Mouse (Mus musculus) limb, embryonic 14.5 days (tissue): Measurements from ENCODE around the gene Adgrl2. TPM values are rescaled to one million over a fixed set of nuclear protein-coding genes. Genes with fewer than 3 reads are reported as not detected.
A peak's percentile ranks its signal among the peaks of the same experiment; 100 is the strongest.

ENCODE experiments used
- ATAC-seq: fragments of 200-750 bp; cut with Nextera tagmentation; 2 replicates; pipeline ENCODE4 v1.8.0; 2017; ENCODE audit warnings: low read depth, moderate number of reproducible peaks, moderate TSS enrichment; ENCODE audit not compliant: low FRiP score
- DNase-seq: peaks from one replicate; pipeline ENCODE4 v3.0.0-alpha.2; 2015; ENCODE audit warnings: low spot score
- H3K27ac ChIP-seq: fragments of 300-500 bp; sonication (generic); replicated peaks from 2 replicates; pipeline ENCODE4 v1.5.1; 2014; ENCODE audit warnings: low read depth, mild to moderate bottlenecking, low read length, moderate library complexity, mixed read lengths
- H3K27me3 ChIP-seq: fragments of 300-500 bp; sonication (generic); 2 replicates; pipeline ENCODE4 v1.6.1; 2014; ENCODE audit warnings: low read length, mixed read lengths; ENCODE audit not compliant: control insufficient read depth, insufficient read depth
- H3K36me3 ChIP-seq: fragments of 300-500 bp; sonication (generic); 2 replicates; pipeline ENCODE4 v1.6.1; 2014; ENCODE audit warnings: mild to moderate bottlenecking, low read length, moderate library complexity, mixed read lengths; ENCODE audit not compliant: control insufficient read depth, insufficient read depth
- H3K4me1 ChIP-seq: fragments of 300-500 bp; sonication (generic); 2 replicates; pipeline ENCODE4 v1.6.1; 2014; ENCODE audit warnings: antibody characterized with exemption, low read length, mixed read lengths; ENCODE audit not compliant: control insufficient read depth, insufficient read depth
- H3K4me2 ChIP-seq: fragments of 300-500 bp; sonication (generic); replicated peaks from 2 replicates; pipeline ENCODE4 v1.6.1; 2014; ENCODE audit warnings: low read depth, mild to moderate bottlenecking, low read length, moderate library complexity; ENCODE audit not compliant: severe bottlenecking
- H3K4me3 ChIP-seq: fragments of 300-500 bp; sonication (generic); replicated peaks from 2 replicates; pipeline ENCODE4 v1.5.1; 2014; ENCODE audit warnings: low read length
- H3K9ac ChIP-seq: fragments of 300-500 bp; sonication (generic); 2 replicates; pipeline ENCODE4 v1.6.1; 2014; ENCODE audit warnings: mild to moderate bottlenecking, low read depth, low read length, moderate library complexity; ENCODE audit not compliant: severe bottlenecking
- H3K9me3 ChIP-seq: fragments of 300-500 bp; sonication (generic); 2 replicates; pipeline ENCODE4 v1.6.1; 2016; ENCODE audit warnings: low read length; ENCODE audit not compliant: control insufficient read depth
- POLR2A ChIP-seq: fragments of 200-500 bp; IDR thresholded peaks from 2 replicates; pipeline ENCODE4 v1.8.0; 2012; ENCODE audit warnings: inconsistent platforms, mild to moderate bottlenecking, moderate library complexity, borderline replicate concordance; ENCODE audit not compliant: insufficient read depth, insufficient read length; ENCODE audit errors: extremely low read depth
- WGBS: fragments of 180-500 bp; shearing (Covaris S2); extraction: QIAGEN DNeasy Blood & Tissue Kit; methylation state at CpG from one replicate; pipeline ENCODE4 v1.1.7; 2014; 5-methylcytosine and 5-hydroxymethylcytosine counted together
- polyA plus RNA-seq, 2 experiments: library from polyadenylated mRNA; depleted of rRNA in 1 of 2; stranded (reverse) in 1 of 2; unstranded in 1 of 2; fragments of >200 nt; fragmentation: Nextera tagmentation in 1 of 2; extraction: Ambion mirVana in 1 of 2; gene quantifications; 2 replicates each; pipeline versions ENCODE4 v1.2.1 to v1.2.3; 2012 to 2014

Gene Adgrl2
- polyA plus RNA-seq, 2 experiments: 119 to 147 TPM

- DNase-seq (no peak), ATAC-seq (no peak)
- Histone ChIP-seq H3K9me3 (no peaks in the 10 kb centered on the region), H3K27me3 (no peaks in the 10 kb centered on the region), H3K9ac (no peak overlapping the region), H3K4me2 (0 out of 2 replicates have a peak overlapping the region, but pooled peaks have one; percentile 8), H3K4me3 (no peak overlapping the region), H3K27ac (no peak overlapping the region), H3K36me3 (no peaks in the 10 kb centered on the region), H3K4me1 (peaks cover 30% of the 10 kb centered on the region)
- WGBS: 57% methylated on average over 16 of the region's 16 CpGs
- TF ChIP-seq POLR2A: no peak
These were observed 13.2 kb downstream of the Adgrl2 start for GRCm38 (mm10) chr3:148977124-148977529.

DNA sequence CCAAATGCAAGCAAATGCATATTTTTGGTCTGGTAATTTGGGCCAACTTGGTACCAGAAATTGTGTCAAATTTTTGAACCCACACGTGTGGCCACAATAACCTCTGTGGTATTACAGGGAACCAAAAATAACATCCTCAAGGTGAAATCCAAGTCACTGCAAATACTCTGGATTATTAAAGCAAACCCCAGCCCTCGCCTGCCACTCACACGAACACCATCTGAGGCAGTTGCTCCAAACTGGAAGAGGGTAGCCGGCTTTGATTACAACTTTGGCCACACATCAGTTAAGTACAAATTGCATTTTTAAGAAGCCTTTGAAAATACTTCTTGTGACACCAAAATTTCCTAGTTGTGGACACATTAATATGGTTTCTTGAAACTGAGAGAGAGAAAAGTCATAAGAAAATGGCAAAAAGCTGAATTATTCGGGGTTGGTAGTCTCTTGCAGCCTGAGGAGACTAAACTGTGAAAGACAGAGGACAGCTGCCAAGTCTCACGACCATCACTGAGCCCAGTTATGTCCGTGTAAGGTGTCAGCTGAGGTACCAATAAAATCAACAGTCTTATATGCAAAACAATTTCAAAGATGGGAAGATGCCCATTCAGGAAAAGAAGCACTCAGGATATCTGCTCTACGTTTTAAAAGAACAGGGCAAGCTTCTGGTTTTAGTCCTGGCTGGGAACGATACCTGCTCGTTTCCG, 18.3 kb downstream of the Adgrl2 start:
- Histone ChIP-seq H3K36me3 (no peaks in the 10 kb centered on the region), H3K4me3 (no peak overlapping the region), H3K9ac (no peak overlapping the region), H3K27ac (no peak overlapping the region), H3K27me3 (no peaks in the 10 kb centered on the region), H3K4me1 (peaks cover 11% of the 10 kb centered on the region; the same call in 1 of the 2 replicates), H3K9me3 (no peaks in the 10 kb centered on the region), H3K4me2 (no peak overlapping the region)
- ATAC-seq (no peak), DNase-seq (no peak)
- no peak for TF ChIP-seq POLR2A
- WGBS: 63% methylated on average over 11 of the region's 11 CpGs

GRCm38 (mm10) chr3:148964991-148965605, 25.3 kb downstream of the Adgrl2 start:
- Histone ChIP-seq H3K4me1 (peaks cover 28% of the 10 kb centered on the region), H3K27ac (no peak overlapping the region), H3K9ac (no peak overlapping the region), H3K4me3 (no peak overlapping the region), H3K27me3 (no peaks in the 10 kb centered on the region), H3K9me3 (no peaks in the 10 kb centered on the region), H3K36me3 (no peaks in the 10 kb centered on the region), H3K4me2 (no peak overlapping the region)
- ATAC-seq (no peak), DNase-seq (no peak)
- WGBS: 43% methylated on average over 13 of the region's 13 CpGs
- no peak for TF ChIP-seq POLR2A

DNA sequence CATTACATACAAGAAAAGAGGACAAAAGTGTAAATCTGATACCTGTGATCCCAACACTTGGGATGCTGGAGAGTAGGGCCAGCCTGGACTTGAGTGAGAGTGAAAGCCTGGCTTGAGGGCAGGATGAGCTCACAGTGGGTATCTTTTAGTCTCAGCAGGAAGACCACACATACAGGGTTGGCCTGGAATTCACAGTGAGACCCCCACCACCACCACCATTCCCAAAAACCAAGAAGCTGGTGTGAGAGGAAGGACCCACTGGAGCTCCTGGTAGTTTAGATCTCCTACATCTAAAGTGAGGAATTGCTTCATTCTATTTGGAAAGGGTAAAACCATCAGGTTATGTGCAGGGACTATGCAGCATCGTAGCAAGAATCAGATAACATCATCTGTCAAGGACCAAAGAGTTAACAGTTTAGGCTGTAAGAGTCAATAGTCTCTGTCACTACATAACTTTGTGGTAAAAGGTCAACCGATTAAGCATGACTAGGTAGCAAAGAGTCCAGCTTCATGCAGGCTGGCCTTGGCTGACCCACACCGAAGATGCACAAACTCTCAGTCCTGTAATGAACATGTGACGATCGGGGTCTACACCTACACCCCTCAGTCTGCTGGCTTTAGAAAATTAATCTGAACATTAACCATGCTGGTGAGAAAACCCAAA, 26.8 kb downstream of the Adgrl2 start:
- no peak overlapping the region for H3K27ac ChIP-seq
- TF ChIP-seq POLR2A: no peak
- no peaks in the 10 kb centered on the region for H3K27me3 ChIP-seq
- H3K4me2 ChIP-seq: no peak overlapping the region
- H3K36me3 ChIP-seq: no peaks in the 10 kb centered on the region
- H3K4me1 ChIP-seq: peaks cover 41% of the 10 kb centered on the region
- H3K9me3 ChIP-seq: no peaks in the 10 kb centered on the region
- ATAC-seq (no peak), DNase-seq (no peak)
- 91% methylated on average over 5 of the region's 5 CpGs for WGBS
- no peak overlapping the region for H3K4me3 ChIP-seq
- H3K9ac ChIP-seq: no peak overlapping the region

DNA sequence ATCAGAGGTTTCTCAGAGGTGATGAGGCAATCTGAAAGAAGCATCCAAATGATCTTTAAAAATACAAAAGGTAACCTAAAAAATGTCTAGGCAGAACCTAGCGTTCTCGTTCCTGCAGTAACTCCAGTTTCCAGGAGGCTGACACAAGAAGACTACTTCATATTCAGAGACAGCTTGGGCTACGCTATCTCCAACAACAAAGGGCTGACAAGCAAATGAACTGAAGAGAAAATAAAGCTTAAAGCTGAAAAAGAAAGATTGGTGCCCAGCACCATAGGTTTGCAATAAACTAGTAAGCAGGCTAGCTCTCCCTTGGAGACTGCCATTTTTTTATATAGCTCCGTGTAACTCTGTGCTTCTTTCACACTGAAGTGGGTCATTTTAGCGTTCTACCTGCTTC, 28.7 kb downstream of the Adgrl2 start:
- DNase-seq (no peak), ATAC-seq (no peak)
- Histone ChIP-seq H3K4me3 (no peak overlapping the region), H3K27ac (no peak overlapping the region), H3K27me3 (no peaks in the 10 kb centered on the region), H3K9ac (no peak overlapping the region), H3K36me3 (no peaks in the 10 kb centered on the region), H3K4me2 (no peak overlapping the region), H3K4me1 (peaks cover 50% of the 10 kb centered on the region), H3K9me3 (no peaks in the 10 kb centered on the region)
- TF ChIP-seq POLR2A: no peak
- 68% methylated on average over 5 of the region's 5 CpGs for WGBS
